Mouse (Mus musculus) heart, embryonic 14.5 days (tissue): ENCODE data around the gene Cadm1. TPM values are rescaled to one million over a fixed set of nuclear protein-coding genes. Genes with fewer than 3 reads are reported as not detected.

Experiments used
- ATAC-seq: fragments of 200-750 bp; cut with Nextera tagmentation; 2 replicates; pipeline ENCODE4 v1.8.0; 2017; ENCODE audit warnings: low read depth, moderate TSS enrichment; ENCODE audit not compliant: insufficient number of reproducible peaks, insufficient read depth, low FRiP score
- H3K27ac ChIP-seq, 2 experiments: fragments of 200-500 bp in 1 of 2; fragments of 300-500 bp in 1 of 2; sonication (generic) in 1 of 2; replicated peaks in 1 of 2; 2 replicates each; pipeline ENCODE4 v1.5.1; 2012 to 2014; ENCODE audit warnings: low read depth in 2 of 2, low read length in 2 of 2, control low read depth in 1 of 2, mild to moderate bottlenecking in 1 of 2, mixed read lengths in 1 of 2; ENCODE audit not compliant: control insufficient read depth in 1 of 2, insufficient read depth in 1 of 2
- H3K27me3 ChIP-seq: fragments of 300-500 bp; sonication (generic); 2 replicates; pipeline ENCODE4 v1.6.1; 2014; ENCODE audit warnings: mild to moderate bottlenecking, low read length, control low read depth; ENCODE audit not compliant: control insufficient read depth, insufficient read depth
- H3K36me3 ChIP-seq: fragments of 300-500 bp; sonication (generic); 2 replicates; pipeline ENCODE4 v1.6.1; 2014; ENCODE audit warnings: mild to moderate bottlenecking, control low read depth, low read length, mixed read lengths; ENCODE audit not compliant: control insufficient read depth, insufficient read depth
- H3K4me1 ChIP-seq, 2 experiments: fragments of 200-500 bp in 1 of 2; fragments of 300-500 bp in 1 of 2; sonication (generic) in 1 of 2; 2 replicates each; pipeline ENCODE4 v1.6.1; 2012 to 2014; ENCODE audit warnings: low read length in 2 of 2, control low read depth in 1 of 2, mixed read lengths in 1 of 2; ENCODE audit not compliant: control insufficient read depth in 2 of 2, insufficient read depth in 2 of 2
- H3K4me2 ChIP-seq: fragments of 300-500 bp; sonication (generic); 2 replicates; pipeline ENCODE4 v1.6.1; 2014; ENCODE audit warnings: mild to moderate bottlenecking, low read length
- H3K4me3 ChIP-seq, 2 experiments: fragments of 200-500 bp in 1 of 2; fragments of 300-500 bp in 1 of 2; sonication (generic) in 1 of 2; 2 replicates each; pipeline ENCODE4 v1.5.1; 2012 to 2014; ENCODE audit warnings: low read length in 2 of 2, mild to moderate bottlenecking in 2 of 2, control low read depth in 1 of 2, low read depth in 1 of 2, moderate library complexity in 1 of 2; ENCODE audit not compliant: control insufficient read depth in 1 of 2, insufficient read depth in 1 of 2
- H3K9ac ChIP-seq: fragments of 300-500 bp; sonication (generic); 2 replicates; pipeline ENCODE4 v1.6.1; 2014; ENCODE audit warnings: mild to moderate bottlenecking, low read length
- H3K9me3 ChIP-seq: fragments of 300-500 bp; sonication (generic); 2 replicates; pipeline ENCODE4 v1.6.1; 2016; ENCODE audit warnings: low read length, control low read depth; ENCODE audit not compliant: control insufficient read depth
- WGBS: fragments of 180-500 bp; shearing (Covaris S2); extraction: QIAGEN DNeasy Blood & Tissue Kit; methylation state at CpG from one replicate; pipeline ENCODE4 v1.1.7; 2014; 5-methylcytosine and 5-hydroxymethylcytosine counted together
- polyA plus RNA-seq: library from polyadenylated mRNA; unstranded; fragments of >200 nt; fragmentation: Nextera tagmentation; extraction: Ambion mirVana; gene quantifications from 2 replicates; pipeline ENCODE4 v1.2.1, GENCODE M21; 2014

The Cadm1 gene
- 14.7 and 16.5 TPM in 2 replicates for polyA plus RNA-seq

DNA sequence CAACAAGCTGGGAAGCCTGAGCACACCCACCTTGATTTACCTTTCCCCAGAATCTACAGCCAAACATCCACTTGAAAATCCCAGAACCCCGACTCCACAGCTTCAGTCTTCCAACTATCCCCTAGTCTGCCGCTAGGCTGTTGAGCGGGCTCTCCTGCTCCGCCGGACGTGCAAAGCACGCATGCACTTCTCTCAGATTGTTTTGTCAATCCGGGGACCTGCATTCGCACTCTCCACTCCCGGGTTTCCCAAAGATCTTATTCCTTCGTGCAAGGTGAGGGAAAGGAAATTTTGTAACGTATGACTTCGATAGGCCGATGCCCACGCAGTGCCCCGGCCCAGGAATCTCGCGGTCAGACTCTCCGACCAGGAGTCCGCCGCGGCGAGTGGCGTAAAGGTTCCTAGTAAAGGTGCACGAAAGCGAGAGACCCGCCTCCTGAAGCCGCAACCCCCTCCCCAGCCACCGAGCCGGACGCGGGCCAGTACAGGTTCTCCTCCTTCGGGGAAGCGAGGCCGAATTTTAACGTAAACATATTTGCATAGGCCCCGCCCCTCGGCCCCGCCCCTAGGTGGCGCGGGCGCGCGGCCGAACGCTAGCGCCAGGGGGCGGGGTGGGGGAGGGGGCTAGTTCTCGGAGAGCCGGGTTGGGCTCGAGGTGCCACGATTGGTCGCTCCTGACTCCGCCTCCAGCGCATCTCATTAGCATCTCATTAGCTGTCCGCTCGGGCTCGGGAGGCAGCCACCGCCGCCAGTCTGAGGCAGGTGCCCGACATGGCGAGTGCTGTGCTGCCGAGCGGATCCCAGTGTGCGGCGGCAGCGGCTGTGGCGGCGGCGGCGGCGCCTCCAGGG lies at the start of gene Cadm1:
Gene Cadm1, plus strand, starts transcription at position 572 of the 849 bp plus-strand sequence.
- Histone ChIP-seq H3K36me3 (no peaks in the 10 kb centered on the region), H3K27me3 (peaks cover 41% of the 10 kb centered on the region), H3K4me1 (peaks cover 3 to 12% of the 10 kb centered on the region in 2 experiments), H3K9me3 (no peaks in the 10 kb centered on the region), H3K4me2 (peak within 1 kb of the TSS; percentile 95), H3K4me3 (peak within 1 kb of the TSS; percentile 66 to 81), H3K27ac (peak within 1 kb of the TSS; percentile 50 to 73), H3K9ac (peak within 1 kb of the TSS; percentile 78)
- under 1% methylated on average over 68 of the region's 72 CpGs for WGBS
- peak; percentile 95 for ATAC-seq

GRCm38 (mm10) chr9:47484506-47484905 lies 45.5 kb upstream of the Cadm1 start:
- Histone ChIP-seq H3K9ac (no peak overlapping the region), H3K4me2 (no peak overlapping the region), H3K27me3 (no peaks in the 10 kb centered on the region), H3K9me3 (no peaks in the 10 kb centered on the region), H3K4me1 (no peaks in the 10 kb centered on the region; a peak in 1 of 4 replicates), H3K27ac (no peak overlapping the region), H3K36me3 (no peaks in the 10 kb centered on the region), H3K4me3 (no peak overlapping the region)
- ATAC-seq: no peak
- WGBS: 80% methylated on average over 5 of the region's 5 CpGs

DNA sequence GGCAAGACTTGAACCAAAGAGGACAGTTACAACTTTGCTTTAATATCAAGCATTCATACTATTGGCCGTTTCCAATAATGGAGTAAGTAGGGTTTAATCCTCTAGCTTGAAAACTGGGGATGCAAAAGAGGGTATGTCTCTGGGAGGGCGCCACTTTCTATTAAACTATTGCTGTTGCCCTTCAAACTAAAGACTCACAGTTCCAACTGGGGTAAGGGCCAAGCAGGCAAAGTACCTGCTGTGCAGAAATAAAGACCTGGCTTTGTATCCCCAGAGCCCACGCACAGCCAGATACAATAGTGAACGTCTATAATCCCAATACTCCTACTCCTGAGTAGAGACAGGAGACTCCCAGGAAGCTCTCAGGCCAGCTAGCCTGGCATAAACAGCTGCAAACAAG lies 44.8 kb upstream of the Cadm1 start:
- WGBS: 86% methylated on average over 4 of the region's 4 CpGs
- Histone ChIP-seq H3K9me3 (no peaks in the 10 kb centered on the region), H3K9ac (no peak overlapping the region), H3K36me3 (no peaks in the 10 kb centered on the region), H3K4me2 (no peak overlapping the region), H3K27ac (no peak overlapping the region), H3K4me3 (no peak overlapping the region), H3K4me1 (no peaks in the 10 kb centered on the region; a peak in 1 of 4 replicates), H3K27me3 (no peaks in the 10 kb centered on the region)
- no peak for ATAC-seq

GRCm38 (mm10) chr9:47499761-47500160 lies 30.2 kb upstream of the Cadm1 start:
- Histone ChIP-seq H3K27me3 (no peaks in the 10 kb centered on the region), H3K4me2 (no peak overlapping the region), H3K4me1 (no peaks in the 10 kb centered on the region), H3K9me3 (no peaks in the 10 kb centered on the region), H3K27ac (no peak overlapping the region), H3K9ac (no peak overlapping the region), H3K36me3 (no peaks in the 10 kb centered on the region), H3K4me3 (no peak overlapping the region)
- 23% methylated on average over 3 of the region's 3 CpGs for WGBS
- no peak for ATAC-seq

DNA sequence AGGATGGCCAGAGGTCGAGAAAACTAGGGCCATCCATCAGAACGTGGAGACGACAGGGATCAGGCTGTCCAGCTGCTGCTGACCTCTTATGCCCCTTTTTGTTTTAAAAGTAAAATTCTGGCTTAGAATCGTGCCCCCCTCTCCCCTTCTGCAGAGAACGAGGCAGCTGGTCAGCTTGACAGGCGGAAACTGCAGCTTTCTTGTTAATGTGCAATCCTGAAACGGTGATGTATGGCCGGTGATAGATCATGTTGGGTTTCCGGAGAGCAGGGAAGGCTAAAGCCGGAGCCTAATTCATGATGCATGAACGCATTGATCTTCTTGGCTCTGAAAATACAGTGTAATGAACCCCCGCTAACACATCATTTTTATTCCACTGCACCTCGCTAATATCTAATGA lies 24.0 kb upstream of the Cadm1 start:
- WGBS: 79% methylated on average over 13 of the region's 13 CpGs
- ATAC-seq: no peak
- peaks cover 3% of the 10 kb centered on the region; the same call in 1 of the 2 replicates for H3K27me3 ChIP-seq

GRCm38 (mm10) chr9:47506876-47507275 lies 23.1 kb upstream of the Cadm1 start:
- Histone ChIP-seq H3K4me1 (no peaks in the 10 kb centered on the region), H3K27ac (no peak overlapping the region), H3K4me3 (no peak overlapping the region), H3K4me2 (no peak overlapping the region), H3K27me3 (peaks cover 3% of the 10 kb centered on the region; the same call in 1 of the 2 replicates), H3K9me3 (no peaks in the 10 kb centered on the region), H3K36me3 (no peaks in the 10 kb centered on the region), H3K9ac (no peak overlapping the region)
- ATAC-seq: no peak
- 91% methylated on average over 17 of the region's 17 CpGs for WGBS

More for the DNA sequence above, 24.0 kb upstream of the Cadm1 start:
- H3K4me3 ChIP-seq: no peak overlapping the region
- H3K4me2 ChIP-seq: no peak overlapping the region
- no peaks in the 10 kb centered on the region for H3K9me3 ChIP-seq
- no peak overlapping the region for H3K27ac ChIP-seq
- H3K4me1 ChIP-seq: no peaks in the 10 kb centered on the region
- H3K36me3 ChIP-seq: no peaks in the 10 kb centered on the region
- no peak overlapping the region for H3K9ac ChIP-seq

- no peak for ATAC-seq
- Histone ChIP-seq H3K4me2 (no peak overlapping the region), H3K9ac (no peak overlapping the region), H3K27ac (no peak overlapping the region), H3K4me3 (no peak overlapping the region), H3K4me1 (no peaks in the 10 kb centered on the region), H3K36me3 (no peaks in the 10 kb centered on the region), H3K9me3 (no peaks in the 10 kb centered on the region), H3K27me3 (peaks cover 3% of the 10 kb centered on the region; the same call in 1 of the 2 replicates)
- WGBS: 30% methylated on average over 3 of the region's 3 CpGs
Observed at GRCm38 (mm10) chr9:47508109-47508508, 21.9 kb upstream of the Cadm1 start.
